Mouse (Mus musculus) frontal cortex, postnatal 14 days (tissue): Measurements from ENCODE around the gene Csf1.
A peak's percentile ranks its signal among the peaks of the same experiment; 100 is the strongest.

Experiments used
- DNase-seq, 2 experiments: peaks; one replicate each; pipeline ENCODE4 v3.0.0; 2022; ENCODE audit warnings: low spot score in 2 of 2

The Csf1 gene

DNA sequence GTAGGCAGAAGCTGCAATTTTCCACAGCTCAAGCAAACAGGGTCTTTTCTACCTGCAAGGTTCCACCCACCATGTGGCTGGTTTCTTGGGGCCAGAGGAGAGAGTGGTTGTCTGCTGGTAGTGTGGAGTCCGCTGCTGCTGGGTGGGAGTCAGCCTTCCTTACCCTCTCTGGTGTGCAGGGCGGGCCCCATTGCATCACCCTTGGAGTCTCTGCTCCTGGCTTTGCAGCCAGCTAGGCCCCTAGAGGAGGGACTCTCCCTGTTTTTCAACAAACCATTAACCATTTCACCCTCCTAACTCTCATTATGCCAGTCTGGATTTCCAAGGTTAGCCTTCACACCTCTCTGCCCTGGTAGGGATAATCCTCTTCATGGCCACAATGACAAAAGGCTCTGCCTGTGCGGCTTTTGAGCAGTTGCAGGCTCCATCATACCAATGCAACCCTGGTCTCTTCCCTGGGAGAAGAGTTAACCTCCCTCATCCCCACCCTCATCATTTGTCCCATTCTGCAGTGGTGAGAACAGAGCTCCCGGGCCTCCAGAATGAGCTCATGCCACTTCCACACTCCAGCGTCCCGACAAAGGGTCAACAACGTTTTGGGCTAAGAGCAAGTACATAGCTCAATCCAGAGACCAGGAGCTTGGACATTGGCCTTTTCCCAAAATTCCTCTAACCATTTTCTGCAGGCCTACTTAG, 56.4 kb downstream of the Csf1 start:
- no peak for DNase-seq

DNA sequence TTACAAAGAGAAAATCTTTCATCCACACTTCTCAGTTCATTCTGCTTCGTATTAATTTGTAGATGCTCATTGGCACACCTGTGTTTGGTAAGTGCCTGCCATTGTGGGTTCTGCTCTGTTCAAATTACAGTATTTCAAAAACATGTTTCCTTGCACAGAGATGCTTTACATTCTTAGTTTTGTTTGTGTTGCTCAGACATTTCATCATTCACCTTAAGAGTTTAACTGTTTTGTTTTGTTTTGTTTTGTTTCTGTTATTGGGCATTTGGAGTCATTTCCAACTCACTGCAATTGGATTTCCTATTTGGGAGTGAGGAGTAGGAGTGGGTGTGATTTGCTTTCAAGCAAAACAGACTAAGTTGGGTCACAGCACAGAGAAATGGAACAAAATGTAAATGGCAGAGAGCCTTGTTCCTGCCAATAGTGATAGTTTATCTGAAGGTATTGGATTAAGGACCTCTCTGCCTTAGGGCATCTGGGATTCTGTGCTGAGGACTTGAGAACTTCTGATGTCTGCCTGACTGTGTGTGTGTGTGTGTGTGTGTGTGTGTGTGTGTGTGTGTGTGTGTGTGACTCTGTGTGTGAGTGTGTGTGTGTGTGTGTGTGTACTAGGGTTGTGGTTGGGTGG, 58.4 kb downstream of the Csf1 start:
- DNase-seq: no peak

DNA sequence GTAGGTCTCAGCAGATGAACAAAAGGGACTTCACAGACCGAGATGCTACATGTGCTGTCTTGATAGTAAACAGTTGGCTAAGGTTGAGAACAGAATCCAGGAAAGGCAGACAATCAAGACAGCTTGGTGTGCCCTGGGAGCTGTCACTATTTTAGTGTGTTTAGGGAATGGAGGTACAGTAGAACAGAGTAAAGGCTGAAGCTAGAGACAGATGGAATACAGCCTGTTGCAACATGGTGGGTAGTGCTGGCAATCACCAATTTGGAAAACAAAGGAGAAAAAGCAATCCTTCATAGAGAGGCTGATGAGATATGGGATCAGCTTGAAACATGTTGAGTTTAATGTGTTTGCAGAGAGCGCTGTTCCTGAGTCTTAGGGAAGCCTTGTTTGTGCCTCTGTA, 59.6 kb downstream of the Csf1 start:
- DNase-seq: no peak

DNA sequence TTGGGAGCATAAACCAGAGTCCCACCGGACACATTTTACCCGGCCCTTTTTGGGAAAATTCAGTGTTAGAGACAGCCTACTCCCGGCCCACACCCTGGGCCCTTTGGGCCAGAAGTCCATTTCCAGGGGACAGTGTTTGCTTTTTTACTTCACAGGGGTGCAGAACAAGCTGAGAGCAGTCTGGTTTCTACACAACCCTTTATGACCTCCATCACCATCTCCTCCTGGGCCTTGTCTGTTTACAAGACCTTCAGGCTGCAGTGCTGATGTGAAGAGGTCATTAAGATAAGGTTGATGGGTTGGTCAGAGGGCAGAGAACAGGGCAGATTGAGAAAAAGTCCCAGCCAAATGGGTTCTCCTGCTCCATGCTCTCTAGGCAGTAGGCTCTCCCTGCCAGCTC, 63.4 kb downstream of the Csf1 start:
- DNase-seq: no peak

DNA sequence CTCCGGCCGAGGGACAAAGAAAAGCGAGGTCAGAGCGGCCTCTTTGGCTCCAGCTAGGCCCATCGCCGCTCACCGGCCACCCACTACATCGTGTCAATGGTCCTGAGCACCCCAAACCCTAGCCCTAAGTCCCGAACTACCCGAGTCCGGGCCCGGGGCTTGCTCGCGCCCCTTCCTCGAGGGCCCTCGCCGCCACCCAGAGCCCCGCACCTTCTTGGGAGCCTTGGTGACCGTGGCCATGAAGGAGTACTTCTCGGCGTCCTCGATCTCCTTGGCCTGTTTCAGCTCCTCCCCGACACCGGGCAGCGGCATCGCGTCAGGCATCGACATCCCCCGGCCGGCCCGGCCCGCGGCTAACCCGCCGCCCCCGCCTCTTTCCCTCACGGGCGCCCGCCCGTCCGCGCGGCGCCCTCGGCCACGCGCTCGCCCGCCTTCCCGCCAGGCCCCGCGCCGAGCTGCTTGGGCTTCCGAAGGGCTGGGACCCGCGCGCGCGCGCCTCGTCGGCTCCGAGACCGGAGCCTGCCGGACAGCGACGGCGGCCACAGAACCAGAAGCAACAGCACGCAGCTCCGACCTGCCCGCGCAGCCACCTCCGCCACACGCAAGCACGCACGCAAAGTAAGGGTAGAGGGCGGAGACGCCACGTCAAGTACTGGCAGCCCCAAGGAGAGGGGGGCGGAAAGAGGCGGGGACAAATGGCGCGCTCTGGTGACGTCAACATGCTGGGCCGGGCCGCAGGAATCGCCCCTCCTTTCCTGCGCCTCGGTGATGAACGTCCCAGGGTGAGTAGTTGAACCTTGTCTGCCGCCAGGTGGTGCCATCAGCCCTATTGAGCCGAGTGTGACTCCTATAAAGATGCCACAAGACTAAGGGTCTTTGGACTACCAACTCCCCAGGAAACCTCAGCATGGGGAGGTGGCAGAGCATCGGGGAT, 64.1 kb downstream of the Csf1 start, which contains the start of gene Ahcyl1:
Gene Ahcyl1 (minus strand): TSS at position 613 of the 934 bp plus-strand sequence.
- peak; percentile 99 for DNase-seq

DNA sequence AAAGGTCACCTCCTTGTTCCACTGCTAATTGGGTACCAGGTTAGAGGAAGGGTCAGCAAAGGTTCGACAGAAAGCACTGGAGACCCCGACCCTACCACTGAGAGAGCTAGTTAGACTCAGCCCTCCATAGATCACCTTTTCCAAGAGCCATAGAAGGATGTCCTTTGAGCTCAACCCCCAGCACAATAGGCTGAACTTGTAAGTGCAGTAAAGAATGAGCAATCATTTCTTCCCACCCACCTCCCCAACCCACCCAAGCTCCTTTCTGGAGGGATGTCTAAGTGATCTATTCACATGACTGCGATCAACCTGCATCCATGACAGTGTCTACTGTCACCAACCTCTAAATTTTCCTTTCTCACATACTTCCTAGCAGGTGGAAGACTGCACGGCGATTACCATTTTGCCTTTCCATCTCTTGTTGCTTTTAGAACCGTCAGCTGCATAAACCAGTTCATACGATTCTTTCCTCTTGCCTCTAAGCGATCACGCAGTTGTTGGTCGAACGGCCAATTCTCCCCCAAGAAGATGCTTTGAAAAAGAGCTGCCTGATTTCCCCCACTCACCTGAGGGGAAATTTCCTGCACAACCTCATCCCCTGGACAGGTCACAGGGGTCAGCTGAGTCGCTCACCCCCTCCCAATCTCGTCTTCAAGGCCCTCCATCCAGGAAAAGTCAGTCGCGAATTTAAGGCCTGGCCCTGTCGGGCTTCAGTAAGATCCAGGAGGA, 64.9 kb downstream of the Csf1 start:
- no peak for DNase-seq

DNA sequence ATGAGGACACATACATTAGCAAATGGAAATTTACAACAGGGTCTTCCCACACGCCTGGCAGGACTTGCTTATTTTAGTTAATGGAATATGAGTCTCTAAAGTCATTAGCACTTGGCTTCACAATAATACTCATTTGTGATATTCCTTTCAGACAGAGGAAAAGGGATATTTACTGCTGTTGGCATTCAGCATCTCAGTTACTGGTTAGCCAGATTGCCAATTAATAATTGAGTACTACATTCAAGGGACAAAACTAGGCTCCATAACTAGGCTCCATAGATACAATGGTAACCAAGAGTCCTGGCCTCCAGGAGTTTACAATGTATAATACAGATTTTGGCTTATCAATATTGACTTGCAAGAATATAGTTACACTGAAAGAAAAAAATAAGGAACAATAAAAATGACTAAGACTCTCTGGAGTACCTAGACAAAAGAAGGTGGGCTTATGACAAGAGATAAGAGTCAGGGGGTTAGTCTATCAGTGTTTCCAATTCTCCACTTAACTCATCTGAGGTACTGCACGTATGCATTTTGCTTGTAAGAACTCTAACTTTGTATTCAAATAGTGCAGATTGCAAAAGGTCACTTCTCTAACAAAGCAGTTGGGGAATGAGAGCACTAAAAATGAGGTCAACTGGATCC, 65.9 kb downstream of the Csf1 start:
- DNase-seq: no peak
